Mouse (Mus musculus) cerebellum, postnatal 10 days (tissue): ENCODE measurements at regions not wholly inside any gene's neighbourhood (a gene's known extent, or its start where the extent isn't known, plus 50 kb on each side); places are given as distances from the start of the nearest gene placed in this dataset.

Source experiments
- DNase-seq, 2 experiments: peaks; one replicate each; pipeline ENCODE4 v3.0.0; 2021; ENCODE audit warnings: mixed read lengths in 2 of 2

- DNase-seq, result no peak
These were observed 100.8 kb upstream of the Gm12830 start for GRCm38 (mm10) chr4:114720696-114721095.

DNA sequence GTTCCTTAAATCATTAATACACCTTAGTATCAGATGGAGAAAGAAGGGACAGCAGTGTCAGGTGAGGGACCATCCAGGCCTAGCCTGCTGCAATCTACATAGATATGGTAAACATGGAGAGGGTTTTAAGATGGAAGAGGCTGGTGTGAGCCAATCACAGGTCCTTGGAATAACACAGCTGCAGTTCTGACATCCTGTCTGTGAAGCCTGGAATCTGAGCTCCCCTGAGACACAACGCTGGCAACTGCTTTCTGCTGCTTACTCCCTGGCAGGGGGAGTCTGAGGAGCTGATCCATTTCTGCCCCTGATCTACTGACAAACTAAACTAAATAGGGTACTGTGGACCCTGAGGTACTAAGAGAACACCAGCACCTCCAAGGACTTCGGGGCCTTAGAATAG lies 100.1 kb upstream of the Gm12830 start:
- DNase-seq, result no peak

GRCm38 (mm10) chr4:114728235-114729000 lies 93.1 kb upstream of the Gm12830 start:
- DNase-seq, result no peak

GRCm38 (mm10) chr4:114733256-114734004 lies 88.1 kb upstream of the Gm12830 start:
- no peak for DNase-seq

- no peak for DNase-seq
These were observed 82.4 kb upstream of the Gm12830 start for GRCm38 (mm10) chr4:114738903-114739667.

DNA sequence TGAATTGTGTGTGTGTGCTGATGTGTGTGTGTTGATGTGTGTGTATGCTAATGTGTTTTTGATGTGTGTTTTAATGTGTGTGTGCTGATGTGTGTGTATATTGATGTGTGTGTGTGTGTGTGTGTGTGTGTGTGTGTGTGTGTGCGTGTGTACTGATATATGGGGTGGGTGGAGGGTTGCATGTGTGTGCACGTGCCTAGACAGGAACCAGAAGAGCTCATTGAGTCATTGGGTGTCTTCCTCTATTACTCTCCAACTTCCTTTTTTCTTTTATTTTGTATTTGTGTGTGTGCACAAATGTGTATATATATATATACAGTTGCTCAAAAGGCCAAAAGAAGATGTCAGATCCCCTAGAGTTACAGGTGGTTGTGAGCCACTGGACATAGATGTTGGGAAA lies 73.4 kb upstream of the Gm12830 start:
- DNase-seq, result no peak

- DNase-seq, result no peak
These were observed 61.7 kb upstream of the Gm12830 start for GRCm38 (mm10) chr4:114759837-114760236.

- peak in 1 of 2 experiments; percentile 22 for DNase-seq
These were observed 54.7 kb upstream of the Gm12830 start for GRCm38 (mm10) chr4:114766643-114767393.
